Mouse (Mus musculus): ENCODE data around the gene Gm42791. TPM values are rescaled to one million over a fixed set of nuclear protein-coding genes. Genes with fewer than 3 reads are reported as not detected.

The Gm42791 gene
- total RNA-seq, 1 experiment from 2014 or later = 5.6 TPM

- peak; percentile 58 for DNase-seq
Observed at GRCm38 (mm10) chr5:148977698-148978457, 17.1 kb downstream of the Gm42791 start.

GRCm38 (mm10) chr5:148976876-148977275 is 18.1 kb downstream of the Gm42791 start:
- DNase-seq = no peak

DNA sequence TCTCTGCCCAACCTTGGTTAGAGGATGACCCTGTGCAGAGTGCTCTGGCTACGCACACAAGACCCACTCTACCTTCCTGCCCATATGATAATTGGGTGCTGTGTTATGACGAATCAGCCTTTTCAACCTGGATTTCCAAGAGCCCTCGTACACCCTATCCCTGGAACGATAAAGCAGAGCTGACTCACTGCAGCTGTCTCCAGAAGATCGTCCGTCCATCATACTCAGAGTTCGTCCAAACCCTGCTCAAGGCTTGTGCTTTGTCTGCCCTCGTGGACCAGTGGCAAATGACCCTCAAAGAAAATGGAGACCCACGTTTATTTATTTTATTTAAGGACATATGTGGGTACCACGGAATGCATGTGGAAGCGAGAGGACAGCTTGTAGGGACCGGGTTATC is 19.9 kb downstream of the Gm42791 start:
- no peak for DNase-seq

DNA sequence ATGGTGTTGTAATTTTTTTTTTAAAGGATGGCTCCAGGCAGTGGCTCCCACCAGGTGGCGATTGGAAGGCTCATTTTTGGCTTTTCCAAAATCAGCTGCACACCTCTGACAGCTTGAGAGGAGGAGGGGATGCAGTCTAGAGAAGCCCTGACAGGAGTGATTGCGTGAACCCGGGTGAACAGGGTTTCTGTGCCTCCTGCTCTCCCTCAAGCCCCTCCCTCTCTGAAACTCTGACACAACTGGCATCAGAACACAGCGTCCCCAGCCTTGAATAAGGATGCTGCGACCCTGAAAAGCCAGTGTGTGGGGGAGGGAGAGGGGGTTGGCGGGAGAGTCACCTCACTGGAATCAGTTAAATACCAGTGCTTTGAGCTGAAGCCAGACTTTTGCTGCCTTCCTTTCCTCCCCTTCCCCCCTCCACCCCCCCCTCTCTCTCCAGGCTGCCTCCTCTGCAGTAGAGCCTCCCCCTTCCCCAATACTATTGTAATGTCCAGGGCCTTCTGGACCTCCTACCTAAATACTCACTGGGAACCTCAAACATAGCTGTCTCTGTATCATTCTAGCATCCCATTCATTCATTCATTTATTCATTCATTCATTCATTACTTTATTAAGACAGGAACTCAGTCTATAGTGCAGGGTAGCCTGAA is 21.8 kb downstream of the Gm42791 start:
- peak; percentile 92 for DNase-seq

DNA sequence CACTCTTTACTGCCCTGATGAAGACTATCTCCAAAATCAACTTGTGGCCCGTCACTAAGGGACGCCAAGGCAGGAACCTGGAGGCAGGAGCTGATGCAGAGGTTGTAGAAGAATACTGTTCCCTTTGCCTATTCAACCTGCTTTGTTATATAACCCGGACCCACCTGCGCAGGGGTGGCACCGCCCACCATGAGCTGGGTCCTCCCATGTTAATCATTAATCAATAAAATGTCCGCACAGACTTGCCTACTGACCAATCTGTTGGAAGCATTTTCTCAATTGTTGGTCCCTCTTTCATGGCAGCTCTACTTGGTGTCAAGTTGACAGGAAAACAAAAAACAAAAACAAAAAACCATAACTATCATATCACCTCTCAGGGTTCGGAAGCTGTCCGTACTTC is 22.8 kb downstream of the Gm42791 start:
- DNase-seq = no peak

DNA sequence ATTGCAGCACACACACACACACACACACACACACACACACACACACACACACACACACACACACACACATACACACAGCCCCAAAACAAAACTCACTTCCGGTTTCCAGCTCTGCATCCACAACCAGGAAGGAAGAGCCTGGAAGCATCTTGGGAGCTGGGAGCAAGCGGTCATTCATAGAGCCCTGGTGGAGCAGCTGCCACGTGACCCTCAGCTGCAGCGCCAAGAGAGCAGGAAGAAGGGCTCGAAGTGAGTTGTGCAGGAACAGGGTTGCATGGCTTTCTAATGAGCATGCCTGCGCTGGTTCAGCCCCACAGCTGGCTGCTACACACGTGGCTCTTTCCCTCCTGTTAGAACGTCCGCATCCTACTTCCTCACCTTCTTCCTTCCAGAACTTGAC is 25.3 kb downstream of the Gm42791 start:
- peak; percentile 51 for DNase-seq

GRCm38 (mm10) chr5:148968958-148969576 is 25.9 kb downstream of the Gm42791 start:
- no peak for DNase-seq

DNA sequence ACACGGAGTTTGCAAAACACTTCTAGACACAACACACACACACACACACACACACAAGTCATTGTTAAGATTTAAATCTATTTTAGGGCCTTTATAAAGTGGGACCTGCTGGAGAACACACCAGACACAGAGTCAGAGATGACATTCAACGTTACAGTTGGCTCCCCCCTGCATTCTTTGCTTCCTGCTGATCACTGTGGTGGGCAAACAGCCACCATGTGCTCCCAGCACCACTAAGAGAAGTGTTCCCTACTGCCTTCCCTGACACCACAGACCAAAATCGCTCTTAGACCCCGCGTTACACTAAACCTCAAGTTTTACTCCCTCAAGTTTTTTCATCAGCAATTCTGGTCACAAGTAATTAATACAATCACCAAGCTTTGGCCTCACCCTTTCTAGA is 26.8 kb downstream of the Gm42791 start:
- no peak for DNase-seq

DNA sequence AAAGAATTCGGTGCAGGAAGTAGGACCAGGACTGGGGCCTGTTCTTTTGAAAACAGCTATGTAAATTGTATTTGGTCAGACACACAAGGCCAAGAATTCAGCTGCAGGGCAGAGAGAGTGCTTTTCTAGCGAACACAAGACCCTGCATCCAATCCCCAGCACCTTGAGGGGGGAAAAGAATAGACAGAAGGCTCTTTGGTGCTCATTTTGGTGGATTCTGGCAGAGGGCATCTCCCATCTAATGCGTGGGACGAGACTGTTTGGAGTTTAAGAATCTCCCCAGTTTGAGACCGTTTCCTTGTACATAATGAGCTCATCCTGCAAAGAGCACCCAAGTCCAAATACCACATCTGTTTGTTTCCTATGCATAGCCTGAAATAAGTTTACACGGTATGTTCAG is 28.6 kb downstream of the Gm42791 start:
- no peak for DNase-seq

- peak; percentile 84 for DNase-seq
Observed at GRCm38 (mm10) chr5:148965691-148966333, 29.1 kb downstream of the Gm42791 start.

DNA sequence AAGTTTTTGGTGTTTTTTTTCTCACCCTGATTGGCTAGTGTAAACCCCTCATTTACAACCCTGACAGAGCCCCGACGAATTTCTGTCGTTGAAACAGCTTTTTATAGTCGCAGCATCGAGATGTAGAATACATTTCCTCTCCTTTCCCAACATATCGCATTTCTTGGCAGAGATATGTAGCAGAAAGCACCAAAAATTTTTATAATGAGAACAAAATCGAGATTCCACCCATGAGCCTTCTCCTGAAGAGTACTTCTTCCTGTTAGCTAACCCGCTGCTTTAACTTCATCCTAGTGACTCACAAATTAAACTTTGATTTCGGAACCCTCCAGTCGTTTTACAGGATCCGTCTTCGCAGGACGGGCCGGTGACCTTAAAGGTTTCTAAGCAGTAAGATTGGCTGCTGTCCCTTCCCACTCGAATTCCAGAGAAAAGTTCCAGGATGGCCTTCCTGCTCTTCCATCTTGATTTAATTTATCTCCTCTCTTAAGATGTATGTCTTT is 29.8 kb downstream of the Gm42791 start:
- peak; percentile 52 for DNase-seq

DNA sequence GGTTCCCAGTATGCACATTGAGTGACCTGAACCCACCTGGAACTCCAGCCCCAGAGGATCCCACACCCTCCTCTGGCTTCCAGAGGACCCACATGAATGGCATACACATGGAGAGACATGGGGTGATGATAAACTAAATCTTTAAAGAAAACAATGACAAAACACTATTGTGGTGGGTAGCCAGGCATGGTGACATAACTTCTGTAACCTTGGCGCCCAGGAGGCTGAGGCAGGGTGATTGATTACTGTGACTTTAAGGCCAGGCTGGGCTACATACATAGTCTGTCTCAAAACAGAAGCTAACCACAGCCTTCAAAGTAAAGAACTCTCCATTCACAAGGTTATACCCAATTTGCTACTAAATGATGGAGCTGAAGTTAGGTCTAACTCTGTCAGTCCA is 30.7 kb downstream of the Gm42791 start:
- peak; percentile 53 for DNase-seq

DNA sequence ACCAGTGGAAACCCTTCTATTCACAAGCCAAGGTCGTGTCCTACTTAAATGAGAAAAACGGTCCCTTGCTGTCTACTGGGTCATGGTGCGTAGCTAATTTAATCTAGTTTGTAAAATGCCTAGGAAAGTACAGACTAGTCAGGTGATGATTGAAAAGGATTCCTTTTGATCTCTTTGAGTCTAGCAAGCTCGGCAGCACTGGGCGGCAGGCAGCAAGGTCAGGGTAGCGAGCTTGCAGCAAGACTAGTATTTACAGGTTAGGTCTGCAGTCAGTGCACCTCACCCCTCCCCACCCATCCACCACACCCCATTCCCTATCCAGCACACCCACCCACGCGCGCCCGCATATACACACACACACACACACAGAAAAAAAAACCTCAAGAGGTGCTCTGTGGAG is 34.7 kb downstream of the Gm42791 start:
- DNase-seq = peak; percentile 57

DNA sequence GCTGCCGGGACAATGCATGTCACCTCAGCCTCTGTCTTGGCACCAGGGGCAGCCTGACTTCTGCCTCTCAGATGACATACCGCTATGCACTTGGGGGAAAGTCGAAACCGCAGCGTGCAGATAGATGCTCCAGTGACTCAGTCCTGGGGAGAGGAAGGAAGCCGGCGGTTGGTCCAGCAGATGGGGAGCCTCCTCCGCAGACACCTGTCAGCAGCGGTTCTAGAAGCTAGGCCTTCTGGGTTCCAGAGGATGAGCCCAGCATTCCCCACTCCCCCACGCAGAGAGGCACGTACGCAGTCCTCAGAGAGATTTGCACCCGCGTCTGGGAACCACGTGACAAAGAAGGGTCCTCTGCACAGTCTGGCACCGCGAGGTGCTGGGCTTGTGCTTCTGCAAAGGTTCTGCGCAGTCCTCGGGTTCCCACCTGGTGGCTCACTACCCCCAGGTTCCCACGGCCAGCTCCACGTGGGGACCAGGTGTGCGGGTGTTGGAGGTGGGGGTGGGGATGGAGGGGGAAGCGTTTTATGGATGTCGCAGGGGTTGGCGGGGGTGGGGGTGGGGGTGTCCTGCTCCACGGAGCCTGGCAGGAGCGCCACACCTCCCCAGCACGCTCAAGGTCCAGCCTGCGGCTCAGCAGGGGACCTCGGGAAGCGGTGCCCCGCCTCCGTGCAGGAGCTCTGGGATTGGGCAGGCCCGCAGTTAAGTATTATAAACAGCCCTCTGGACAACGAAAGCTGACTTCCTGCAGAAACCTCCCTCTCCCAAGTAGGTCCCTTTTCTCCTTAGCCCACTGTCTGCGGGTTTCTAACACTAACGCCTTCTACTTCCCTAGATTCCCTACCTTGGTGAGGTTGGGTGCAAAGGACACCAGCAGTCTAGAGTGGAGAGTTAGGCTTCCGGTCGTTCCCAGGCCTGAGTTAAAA is 35.6 kb downstream of the Gm42791 start:
- DNase-seq = peak; percentile 89

DNA sequence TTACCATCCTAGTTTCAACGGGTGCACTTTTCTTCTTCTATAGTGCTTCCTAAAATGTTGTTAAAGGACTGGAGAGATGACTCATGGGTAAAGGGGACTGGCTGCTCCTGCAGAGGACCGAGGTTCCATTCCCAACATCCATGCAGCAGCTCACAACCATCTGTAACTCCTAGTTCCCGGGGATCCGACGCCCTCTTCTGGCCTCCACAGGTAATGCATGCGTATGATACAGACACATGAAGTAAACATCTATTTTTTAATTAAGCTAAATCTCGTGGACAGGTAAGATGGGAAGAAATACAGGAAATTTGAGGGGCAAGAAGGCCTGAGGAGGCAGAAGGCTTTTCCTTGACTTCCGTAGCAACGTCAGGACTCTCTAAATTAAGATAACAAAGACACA is 36.6 kb downstream of the Gm42791 start:
- DNase-seq = peak; percentile 48

GRCm38 (mm10) chr5:148956898-148957535 is 37.9 kb downstream of the Gm42791 start:
- DNase-seq = no peak

GRCm38 (mm10) chr5:148956091-148956490 is 38.9 kb downstream of the Gm42791 start:
- DNase-seq = no peak

DNA sequence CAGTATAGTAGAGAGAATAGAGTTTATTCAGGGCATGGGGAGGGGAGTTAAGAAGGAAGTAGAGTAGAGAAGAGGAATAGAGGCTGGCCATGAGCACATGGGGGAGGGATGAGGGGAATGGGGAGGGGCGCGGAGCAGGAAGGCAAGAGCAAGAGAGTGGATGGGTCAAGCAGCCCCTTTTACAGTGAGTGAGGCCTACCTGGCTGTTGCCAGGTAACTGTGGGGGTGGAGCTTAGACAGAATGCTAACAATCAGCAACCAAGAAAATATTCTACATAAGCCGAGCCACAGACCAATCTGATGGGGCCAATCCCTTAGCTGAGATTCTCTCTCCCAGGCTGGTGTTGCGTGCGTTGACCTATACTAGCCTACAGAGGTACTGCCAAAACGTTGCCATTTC is 39.4 kb downstream of the Gm42791 start:
- DNase-seq = no peak

DNA sequence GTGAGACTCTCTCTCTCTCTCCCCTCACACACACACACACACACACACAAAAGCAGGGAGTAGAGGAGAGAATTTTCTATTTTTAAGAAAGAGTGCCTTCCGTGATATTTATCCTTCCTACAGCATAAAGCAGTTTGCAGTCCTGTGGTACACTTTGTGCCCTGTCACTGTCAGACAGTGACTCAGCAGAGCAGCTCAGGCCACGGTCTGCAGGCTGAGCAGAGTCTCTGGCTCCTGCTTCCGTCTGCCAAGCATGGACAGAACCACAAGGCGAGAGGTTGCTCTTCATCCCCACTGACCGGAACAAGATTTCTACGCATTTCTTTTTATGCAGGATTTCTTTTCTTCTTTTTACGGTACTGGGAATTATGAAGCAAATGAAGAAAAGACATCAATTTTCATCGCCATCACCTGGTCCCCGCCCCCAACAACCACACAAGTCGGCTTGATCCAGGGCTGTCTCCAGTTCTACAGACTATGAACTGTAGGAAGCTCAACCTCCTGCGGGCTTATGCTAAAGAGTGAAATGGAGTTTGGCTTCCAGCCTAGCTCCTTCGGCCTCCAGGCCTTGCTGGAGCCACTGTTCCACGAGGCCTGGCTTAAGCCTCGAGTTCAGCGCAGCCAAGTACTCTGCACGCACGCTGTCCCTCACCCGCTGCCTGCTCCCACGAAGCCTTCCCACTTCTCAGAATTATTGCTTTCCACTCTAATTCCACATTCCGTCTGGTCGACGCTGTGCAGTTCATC is 40.5 kb downstream of the Gm42791 start:
- DNase-seq = peak; percentile 58

DNA sequence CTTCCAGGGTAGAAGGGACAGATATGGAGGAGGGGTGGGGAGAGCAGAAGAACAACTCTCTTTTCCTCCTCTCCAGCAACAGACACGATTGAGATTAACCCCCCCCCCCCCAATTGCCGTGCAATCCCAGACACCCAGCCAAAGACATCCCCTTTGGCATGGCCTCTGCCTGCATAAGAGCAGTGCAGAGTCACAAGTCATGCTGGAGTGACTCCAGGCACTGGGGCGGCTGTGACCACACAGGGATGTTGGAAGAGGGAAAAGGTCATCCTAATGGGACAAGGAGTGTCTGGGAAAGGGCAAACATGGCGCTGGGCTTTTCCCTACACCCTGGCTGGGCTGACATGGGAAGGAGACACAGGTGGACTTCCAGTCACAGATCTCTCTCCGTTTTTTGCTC is 41.8 kb downstream of the Gm42791 start:
- peak; percentile 81 for DNase-seq

Measured in adrenal gland, postnatal 14 days (tissue).